Mouse (Mus musculus) liver, embryonic 14.5 days (tissue): ENCODE measurements around the gene Cct4. TPM values are rescaled to one million over a fixed set of nuclear protein-coding genes. Genes with fewer than 3 reads are reported as not detected.

Source experiments
- ATAC-seq: fragments of 200-750 bp; cut with Nextera tagmentation; 2 replicates; pipeline ENCODE4 v1.8.0; 2017; ENCODE audit warnings: moderate number of reproducible peaks, mild to moderate bottlenecking, moderate library complexity; ENCODE audit not compliant: insufficient read depth
- DNase-seq, 3 experiments: peaks; one replicate each; pipeline ENCODE4 v3.0.0-alpha.2; 2012 to 2013; ENCODE audit warnings: low read depth in 3 of 3, low spot score in 3 of 3
- H3K27ac ChIP-seq: fragments of 300-500 bp; sonication (generic); 2 replicates; pipeline ENCODE4 v1.5.1; 2014; ENCODE audit warnings: moderate library complexity, mild to moderate bottlenecking, control low read depth, inconsistent platforms
- H3K27me3 ChIP-seq: fragments of 300-500 bp; sonication (generic); 2 replicates; pipeline ENCODE4 v1.6.1; 2014; ENCODE audit warnings: mild to moderate bottlenecking, low read length, moderate library complexity; ENCODE audit not compliant: control insufficient read depth, insufficient read depth
- H3K36me3 ChIP-seq: fragments of 300-500 bp; sonication (generic); replicated peaks from 2 replicates; pipeline ENCODE4 v1.6.1; 2014; ENCODE audit warnings: low read depth; ENCODE audit not compliant: control insufficient read depth, insufficient read depth
- H3K4me1 ChIP-seq, 2 experiments: fragments of 200-500 bp in 1 of 2; fragments of 300-500 bp in 1 of 2; sonication (generic) in 1 of 2; replicated peaks; 2 replicates each; pipeline ENCODE4 v1.6.1; 2012 to 2014; ENCODE audit warnings: antibody characterized with exemption in 1 of 2, inconsistent platforms in 1 of 2, low read length in 1 of 2; ENCODE audit not compliant: control insufficient read depth in 2 of 2, insufficient read depth in 2 of 2
- H3K4me2 ChIP-seq: fragments of 300-500 bp; sonication (generic); 2 replicates; pipeline ENCODE4 v1.6.1; 2014; ENCODE audit warnings: low read depth, mild to moderate bottlenecking, control low read depth, moderate library complexity
- H3K4me3 ChIP-seq, 2 experiments: fragments of 200-500 bp in 1 of 2; fragments of 300-500 bp in 1 of 2; sonication (generic) in 1 of 2; 2 replicates each; pipeline ENCODE4 v1.5.1; 2012 to 2014; ENCODE audit warnings: low read depth in 2 of 2, low read length in 2 of 2, mild to moderate bottlenecking in 2 of 2, control low read depth in 1 of 2, inconsistent platforms in 1 of 2, moderate library complexity in 1 of 2; ENCODE audit not compliant: insufficient read depth in 1 of 2
- H3K9ac ChIP-seq: fragments of 300-500 bp; sonication (generic); replicated peaks from 2 replicates; pipeline ENCODE4 v1.6.1; 2014; ENCODE audit warnings: mild to moderate bottlenecking, control low read depth, moderate library complexity
- H3K9me3 ChIP-seq: fragments of 300-500 bp; sonication (generic); 2 replicates; pipeline ENCODE4 v1.6.1; 2016; ENCODE audit warnings: low read length, mixed read lengths; ENCODE audit not compliant: control insufficient read depth
- CTCF ChIP-seq: IDR thresholded peaks from 2 replicates; pipeline ENCODE4 v1.5.1; 2016; ENCODE audit warnings: antibody characterized with exemption, low read depth, control low read depth
- EP300 ChIP-seq: IDR thresholded peaks from 2 replicates; pipeline ENCODE4 v1.6.1; 2016; ENCODE audit warnings: antibody characterized with exemption, low read depth
- WGBS: fragments of 180-500 bp; shearing (Covaris S2); extraction: QIAGEN DNeasy Blood & Tissue Kit; methylation state at CpG from one replicate; pipeline ENCODE4 v1.1.7; 2014; ENCODE audit not compliant: insufficient replicate concordance; 5-methylcytosine and 5-hydroxymethylcytosine counted together
- polyA plus RNA-seq, 2 experiments: library from polyadenylated mRNA; depleted of rRNA in 1 of 2; stranded (reverse) in 1 of 2; unstranded in 1 of 2; fragments of >200 nt; fragmentation: Nextera tagmentation in 1 of 2; extraction: Ambion mirVana in 1 of 2; gene quantifications; 2 replicates each; pipeline versions ENCODE4 v1.2.1 to v1.2.3; 2012 to 2014

The Cct4 gene
- polyA plus RNA-seq, 2 experiments: 65.4 to 142 TPM

DNA sequence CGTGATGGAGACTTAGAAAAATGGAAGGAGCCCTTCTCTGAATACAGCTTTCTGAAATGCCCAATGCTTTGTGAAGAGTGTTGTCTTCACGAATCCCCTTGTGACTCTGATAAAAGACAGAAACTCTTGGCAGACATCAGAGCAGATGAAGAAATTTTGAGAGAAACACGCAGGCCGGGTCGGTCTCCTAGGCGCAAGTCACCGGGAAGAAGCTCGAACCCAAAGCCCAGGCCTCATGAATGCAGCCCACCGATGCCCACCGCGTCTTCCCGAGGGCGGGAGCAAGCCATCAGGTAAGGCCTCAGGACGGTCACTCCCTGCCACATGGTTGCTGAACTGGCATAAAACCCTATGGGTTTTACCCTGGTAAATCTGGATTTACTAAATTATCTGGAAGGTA, 30.5 kb downstream of the Cct4 start:
- Histone ChIP-seq H3K4me3 (no peak overlapping the region), H3K27me3 (no peaks in the 10 kb centered on the region), H3K27ac (no peak overlapping the region), H3K9me3 (no peaks in the 10 kb centered on the region), H3K9ac (no peak overlapping the region), H3K4me1 (no peaks in the 10 kb centered on the region), H3K4me2 (no peak overlapping the region), H3K36me3 (no peaks in the 10 kb centered on the region)
- 82% methylated on average over 14 of the region's 14 CpGs for WGBS
- DNase-seq: no peak
- TF ChIP-seq EP300 (no peak), CTCF (no peak)
- ATAC-seq: no peak

DNA sequence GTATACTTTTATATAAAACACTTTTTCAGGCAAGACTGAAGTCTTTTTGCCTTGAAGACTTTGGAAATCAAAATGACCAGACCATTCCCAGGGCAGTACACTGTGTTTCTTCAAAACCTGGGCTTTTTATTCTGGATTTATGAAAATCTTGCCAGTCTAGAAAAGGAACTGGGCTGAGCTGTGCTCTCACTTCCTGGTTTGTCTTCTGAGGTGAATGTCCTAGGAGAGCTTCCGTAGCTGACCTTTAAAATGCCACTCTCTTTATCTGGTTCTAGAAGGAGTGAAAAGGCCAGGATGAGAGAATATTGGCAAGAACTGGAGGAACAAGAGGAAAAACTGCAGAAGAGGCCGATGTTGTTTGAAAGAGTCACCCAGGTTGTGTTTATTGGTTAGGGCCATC, 32.8 kb downstream of the Cct4 start:
- Histone ChIP-seq H3K36me3 (no peaks in the 10 kb centered on the region), H3K9me3 (no peaks in the 10 kb centered on the region), H3K27ac (no peak overlapping the region), H3K4me1 (no peaks in the 10 kb centered on the region), H3K27me3 (no peaks in the 10 kb centered on the region), H3K4me3 (no peak overlapping the region), H3K9ac (no peak overlapping the region), H3K4me2 (no peak overlapping the region)
- DNase-seq: no peak
- WGBS: 74% methylated on average over 2 of the region's 2 CpGs
- ATAC-seq: no peak
- no peak for TF ChIP-seq CTCF
- TF ChIP-seq EP300: no peak

GRCm38 (mm10) chr11:23024169-23024568, 33.9 kb downstream of the Cct4 start:
- no peak overlapping the region for H3K9ac ChIP-seq
- H3K4me2 ChIP-seq: no peak overlapping the region
- H3K4me3 ChIP-seq: no peak overlapping the region
- no peak for TF ChIP-seq EP300
- no peak for TF ChIP-seq CTCF
- ATAC-seq: no peak
- H3K36me3 ChIP-seq: no peaks in the 10 kb centered on the region
- no peaks in the 10 kb centered on the region for H3K9me3 ChIP-seq
- no peak overlapping the region for H3K27ac ChIP-seq
- H3K4me1 ChIP-seq: no peaks in the 10 kb centered on the region; a peak in 1 of 4 replicates
- DNase-seq: no peak
- WGBS: 27% methylated on average over 3 of the region's 3 CpGs
- H3K27me3 ChIP-seq: no peaks in the 10 kb centered on the region

GRCm38 (mm10) chr11:23028957-23029356, 38.6 kb downstream of the Cct4 start:
- DNase-seq: no peak
- no peak overlapping the region for H3K9ac ChIP-seq
- H3K36me3 ChIP-seq: no peaks in the 10 kb centered on the region
- ATAC-seq: peak; percentile 39; the same call in 1 of the 2 replicates
- H3K4me1 ChIP-seq: no peaks in the 10 kb centered on the region; a peak in 1 of 4 replicates
- no peaks in the 10 kb centered on the region for H3K27me3 ChIP-seq
- no peak overlapping the region for H3K4me3 ChIP-seq
- no peak for TF ChIP-seq EP300
- no peak for TF ChIP-seq CTCF
- no peaks in the 10 kb centered on the region for H3K9me3 ChIP-seq
- H3K27ac ChIP-seq: no peak overlapping the region
- 28% methylated on average over 3 of the region's 3 CpGs for WGBS
- H3K4me2 ChIP-seq: no peak overlapping the region

DNA sequence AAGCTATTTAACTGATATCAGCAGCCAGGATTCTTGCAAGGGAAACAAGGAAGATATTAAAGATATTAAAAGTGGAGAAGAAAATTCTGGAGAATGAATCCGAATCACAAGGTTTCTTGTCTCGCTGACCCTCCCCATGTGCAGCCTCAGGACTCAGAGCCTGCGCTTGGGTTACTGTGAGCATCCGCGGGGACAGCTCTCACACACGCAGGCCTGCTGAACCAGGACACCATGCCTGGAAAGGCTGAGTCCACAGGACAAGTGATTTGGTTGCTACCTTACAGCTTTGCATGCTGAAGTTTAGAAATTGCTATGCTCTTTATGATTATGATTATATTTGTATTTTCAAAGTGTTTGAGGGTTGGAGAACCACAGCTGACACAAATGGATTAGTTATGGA, 39.1 kb downstream of the Cct4 start:
- Histone ChIP-seq H3K4me2 (no peak overlapping the region), H3K27ac (no peak overlapping the region), H3K27me3 (no peaks in the 10 kb centered on the region), H3K36me3 (no peaks in the 10 kb centered on the region), H3K4me3 (no peak overlapping the region), H3K4me1 (no peaks in the 10 kb centered on the region; a peak in 1 of 4 replicates), H3K9ac (no peak overlapping the region), H3K9me3 (no peaks in the 10 kb centered on the region)
- DNase-seq (no peak), ATAC-seq (no peak)
- 72% methylated on average over 6 of the region's 6 CpGs for WGBS
- TF ChIP-seq EP300 (no peak), CTCF (no peak)

DNA sequence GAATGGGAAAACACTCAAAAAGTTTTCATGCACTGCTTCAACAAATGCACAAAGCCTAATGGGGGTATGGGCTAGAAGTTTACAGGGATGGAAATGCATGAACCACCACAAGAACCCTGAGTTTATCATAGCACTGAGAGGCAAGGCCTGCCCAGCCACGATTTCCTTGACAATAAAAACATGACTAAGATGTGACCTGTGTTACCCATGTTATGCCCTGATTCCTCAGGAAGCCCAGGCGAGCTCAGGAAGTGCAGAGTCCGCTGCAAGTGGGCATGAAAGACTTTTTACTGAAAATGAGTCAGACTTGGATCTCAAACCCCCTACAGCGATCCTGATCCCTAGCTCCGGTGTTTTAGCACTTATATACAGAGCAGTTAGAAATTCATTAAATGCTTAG, 56.9 kb downstream of the Cct4 start:
- H3K4me1 ChIP-seq: peaks cover 0 to 3% of the 10 kb centered on the region in 2 experiments; a peak in 1 of 4 replicates
- 32% methylated on average over 5 of the region's 5 CpGs for WGBS
- no peaks in the 10 kb centered on the region for H3K9me3 ChIP-seq
- H3K27me3 ChIP-seq: peaks cover 9% of the 10 kb centered on the region
- ATAC-seq (no peak), DNase-seq (no peak)
- no peak overlapping the region for H3K27ac ChIP-seq
- TF ChIP-seq EP300: no peak
- no peak for TF ChIP-seq CTCF
- no peak overlapping the region for H3K4me2 ChIP-seq
- H3K36me3 ChIP-seq: no peaks in the 10 kb centered on the region
- H3K4me3 ChIP-seq: no peak overlapping the region
- H3K9ac ChIP-seq: no peak overlapping the region
